Mouse (Mus musculus): ENCODE data around the gene Zfp459.
"Not testable (repeated sequence)": the region's sequence is repeated elsewhere in the genome, so short reads cannot be mapped to it uniquely, and the experiment has no call there.

DNA sequence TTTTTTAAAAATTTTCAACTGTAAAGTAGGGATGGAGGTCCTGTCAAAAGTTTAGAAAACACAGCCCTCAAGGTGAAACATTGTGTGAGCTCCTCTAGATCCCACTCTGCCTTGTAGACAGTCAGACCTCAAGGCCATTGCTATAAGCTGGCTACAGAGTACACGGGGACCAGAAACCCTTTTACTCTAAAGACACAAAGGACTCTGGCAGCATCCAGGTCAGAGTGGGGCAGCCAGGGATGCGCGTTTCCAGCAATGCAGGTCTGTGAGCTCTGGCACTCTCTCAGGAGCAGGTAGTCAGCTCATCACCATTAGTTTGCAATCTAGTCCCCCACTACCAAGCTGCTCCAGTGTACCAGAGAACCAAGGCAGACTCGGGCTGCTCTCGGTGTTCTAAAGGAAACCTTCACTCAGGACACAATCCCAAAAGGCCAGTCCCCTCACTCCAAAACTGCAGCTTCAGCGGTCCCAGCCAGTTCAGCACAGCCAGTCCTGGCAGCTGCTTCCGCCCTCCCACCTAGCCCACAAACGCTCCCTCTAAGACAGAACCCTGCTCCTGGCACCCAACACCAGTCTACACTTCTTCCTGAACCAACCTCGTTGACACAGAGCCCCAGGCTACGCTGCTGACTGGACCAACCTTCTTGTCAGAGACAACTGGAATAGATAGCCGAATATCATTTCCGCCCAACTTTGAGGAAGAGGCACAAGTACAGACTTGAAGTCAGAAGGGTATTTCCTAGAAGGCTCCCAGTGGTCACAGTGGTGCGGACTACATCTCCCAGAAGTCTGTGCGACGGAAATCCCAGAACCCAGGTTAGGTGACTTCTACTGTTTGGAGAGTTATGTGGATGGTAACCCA, 45.9 kb downstream of the Zfp459 start, which contains the start of the genes Gm28041 and Zfp456:
- TF ChIP-seq USF1 (IDR thresholded peaks at IDR 0.05; ENCODE audit: low read depth); MYOG (IDR thresholded peaks at IDR 0.05; ENCODE audit: control insufficient read depth in 1 of 3, insufficient read depth in 1 of 3, insufficient read length in 2 of 3, low read depth in 2 of 3); TCF3 (IDR thresholded peaks at IDR 0.05; ENCODE audit: insufficient read length, low read depth); POLR2AphosphoS2 (IDR thresholded peaks at IDR 0.05; ENCODE audit: insufficient read length, low read depth); POLR2A (IDR thresholded peaks at IDR 0.05; ENCODE audit: insufficient read length, low read depth); E2F4 (IDR thresholded peaks at IDR 0.05; ENCODE audit: insufficient read depth); MYOD1 (IDR thresholded peaks at IDR 0.05; ENCODE audit: control insufficient read depth in 1 of 3, insufficient read length in 2 of 3, low read depth in 2 of 3); TCF12 (IDR thresholded peaks at IDR 0.05; ENCODE audit: insufficient read depth, poor library complexity, severe bottlenecking); CEBPB (IDR thresholded peaks at IDR 0.05; ENCODE audit: insufficient read depth, poor library complexity, severe bottlenecking); MAX (IDR thresholded peaks at IDR 0.05; ENCODE audit: low read depth): not testable (repeated sequence)

Data from myocyte (in vitro differentiated cells).